Mouse (Mus musculus): Measurements from ENCODE around the gene Pawr. TPM values are rescaled to one million over a fixed set of nuclear protein-coding genes. Genes with fewer than 3 reads are reported as not detected.
A peak's percentile ranks its signal among the peaks of the same experiment; 100 is the strongest.
"Not testable (repeated sequence)": the region's sequence is repeated elsewhere in the genome, so short reads cannot be mapped to it uniquely, and the experiment has no call there.

Pawr gene
- total RNA-seq, 2 experiments from 2014 or later = 2.6 to 2.7 TPM

GRCm38 (mm10) chr10:108311396-108311795, 20.5 kb upstream of the Pawr start:
- no peak for DNase-seq (ENCODE audit: low spot score in 2 of 2)

GRCm38 (mm10) chr10:108313845-108314244, 18.1 kb upstream of the Pawr start:
- DNase-seq (ENCODE audit: low spot score in 2 of 2) = no peak

GRCm38 (mm10) chr10:108314396-108314795, 17.5 kb upstream of the Pawr start:
- DNase-seq (ENCODE audit: low spot score in 2 of 2) = no peak

- no peak for DNase-seq (ENCODE audit: low spot score in 2 of 2)
Observed at GRCm38 (mm10) chr10:108315236-108315635, 16.7 kb upstream of the Pawr start.

GRCm38 (mm10) chr10:108328356-108328755, 3.6 kb upstream of the Pawr start:
- no peak for DNase-seq (ENCODE audit: low spot score in 2 of 2)

- DNase-seq (ENCODE audit: low spot score in 2 of 2) = no peak
Observed at GRCm38 (mm10) chr10:108328983-108329382, 2.9 kb upstream of the Pawr start.

- no peak for DNase-seq (ENCODE audit: low spot score in 2 of 2)
Observed at GRCm38 (mm10) chr10:108329771-108330170, 2.1 kb upstream of the Pawr start.

GRCm38 (mm10) chr10:108330964-108331363, 957 bp upstream of the Pawr start:
- no peak for DNase-seq (ENCODE audit: low spot score in 2 of 2)

- DNase-seq (ENCODE audit: low spot score in 2 of 2) = peak in 1 of 2 experiments; percentile 15
Observed at GRCm38 (mm10) chr10:108332571-108333541, 935 bp downstream of the Pawr start.

- no peak for DNase-seq (ENCODE audit: low spot score in 2 of 2)
Observed at GRCm38 (mm10) chr10:108333642-108334041, 1.7 kb downstream of the Pawr start.

- DNase-seq (ENCODE audit: low spot score in 2 of 2) = no peak
Observed at GRCm38 (mm10) chr10:108334096-108334495, 2.2 kb downstream of the Pawr start.

GRCm38 (mm10) chr10:108335736-108336292, 3.9 kb downstream of the Pawr start:
- DNase-seq (ENCODE audit: low spot score in 2 of 2) = no peak

GRCm38 (mm10) chr10:108336581-108336980, 4.7 kb downstream of the Pawr start:
- no peak for DNase-seq (ENCODE audit: low spot score in 2 of 2)

- DNase-seq (ENCODE audit: low spot score in 2 of 2) = no peak
Observed at GRCm38 (mm10) chr10:108338055-108338961, 6.4 kb downstream of the Pawr start.

GRCm38 (mm10) chr10:108339118-108339517, 7.2 kb downstream of the Pawr start:
- no peak for DNase-seq (ENCODE audit: low spot score in 2 of 2)

- DNase-seq (ENCODE audit: low spot score in 2 of 2) = no peak
Observed at GRCm38 (mm10) chr10:108339872-108340271, 8.0 kb downstream of the Pawr start.

- DNase-seq (ENCODE audit: low spot score in 2 of 2) = no peak
Observed at GRCm38 (mm10) chr10:108343734-108344133, 11.8 kb downstream of the Pawr start.

GRCm38 (mm10) chr10:108345123-108345522, 13.2 kb downstream of the Pawr start:
- DNase-seq (ENCODE audit: low spot score in 2 of 2) = no peak

GRCm38 (mm10) chr10:108346301-108346700, 14.4 kb downstream of the Pawr start:
- DNase-seq (ENCODE audit: low spot score in 2 of 2) = not testable (repeated sequence)

- DNase-seq (ENCODE audit: low spot score in 2 of 2) = no peak
Observed at GRCm38 (mm10) chr10:108350125-108351070, 18.5 kb downstream of the Pawr start.

All from layer of hippocampus, adult 18-20 months (tissue).